Mouse (Mus musculus) kidney, embryonic 15.5 days (tissue): ENCODE measurements around the gene Reln. TPM values are rescaled to one million over a fixed set of nuclear protein-coding genes. Genes with fewer than 3 reads are reported as not detected.
A peak's percentile ranks its signal among the peaks of the same experiment; 100 is the strongest.

Source experiments
- ATAC-seq: fragments of 200-750 bp; cut with Nextera tagmentation; replicated peaks from 2 replicates; pipeline ENCODE4 v1.8.0; 2017; ENCODE audit warnings: moderate TSS enrichment; ENCODE audit not compliant: low FRiP score
- H3K27ac ChIP-seq: fragments of 300-500 bp; sonication (generic); 2 replicates; pipeline ENCODE4 v1.5.1; 2015; ENCODE audit warnings: mild to moderate bottlenecking, inconsistent platforms
- H3K27me3 ChIP-seq: fragments of 300-500 bp; sonication (generic); 2 replicates; pipeline ENCODE4 v1.6.1; 2015; ENCODE audit warnings: inconsistent platforms
- H3K36me3 ChIP-seq: fragments of 300-500 bp; sonication (generic); 2 replicates; pipeline ENCODE4 v1.6.1; 2015; ENCODE audit warnings: inconsistent platforms
- H3K4me1 ChIP-seq: fragments of 300-500 bp; sonication (generic); 2 replicates; pipeline ENCODE4 v1.6.1; 2015; ENCODE audit warnings: inconsistent platforms
- H3K4me2 ChIP-seq: fragments of 300-500 bp; sonication (generic); 2 replicates; pipeline ENCODE4 v1.6.1; 2015; ENCODE audit warnings: moderate library complexity, mild to moderate bottlenecking, inconsistent platforms
- H3K4me3 ChIP-seq: fragments of 300-500 bp; sonication (generic); replicated peaks from 2 replicates; pipeline ENCODE4 v1.5.1; 2015; ENCODE audit warnings: mild to moderate bottlenecking, inconsistent platforms
- H3K9ac ChIP-seq: fragments of 300-500 bp; sonication (generic); 2 replicates; pipeline ENCODE4 v1.6.1; 2015; ENCODE audit warnings: mild to moderate bottlenecking, inconsistent platforms
- H3K9me3 ChIP-seq: fragments of 300-500 bp; sonication (generic); replicated peaks from 2 replicates; pipeline ENCODE4 v1.6.1; 2016; ENCODE audit warnings: inconsistent platforms
- WGBS: fragments of 180-500 bp; shearing (Covaris S2); methylation state at CpG from one replicate; pipeline ENCODE4 v1.1.7; 2015; ENCODE audit warnings: mixed read lengths; 5-methylcytosine and 5-hydroxymethylcytosine counted together
- polyA plus RNA-seq: library from polyadenylated mRNA; unstranded; fragments of >200 nt; fragmentation: Nextera tagmentation; extraction: Ambion mirVana; gene quantifications from 2 replicates; pipeline ENCODE4 v1.2.1, GENCODE M21; 2015

The Reln gene
- polyA plus RNA-seq, 1 experiment from 2014 or later = 13.0 TPM

GRCm38 (mm10) chr5:22080468-22080986 is 264.0 kb downstream of the Reln start:
- Histone ChIP-seq H3K4me2 (no peak overlapping the region), H3K27ac (no peak overlapping the region), H3K4me3 (no peak overlapping the region), H3K36me3 (no peaks in the 10 kb centered on the region), H3K9ac (no peak overlapping the region), H3K4me1 (no peaks in the 10 kb centered on the region), H3K9me3 (no peaks in the 10 kb centered on the region), H3K27me3 (no peaks in the 10 kb centered on the region)
- ATAC-seq = no peak
- 92% methylated on average over 6 of the region's 6 CpGs for WGBS

DNA sequence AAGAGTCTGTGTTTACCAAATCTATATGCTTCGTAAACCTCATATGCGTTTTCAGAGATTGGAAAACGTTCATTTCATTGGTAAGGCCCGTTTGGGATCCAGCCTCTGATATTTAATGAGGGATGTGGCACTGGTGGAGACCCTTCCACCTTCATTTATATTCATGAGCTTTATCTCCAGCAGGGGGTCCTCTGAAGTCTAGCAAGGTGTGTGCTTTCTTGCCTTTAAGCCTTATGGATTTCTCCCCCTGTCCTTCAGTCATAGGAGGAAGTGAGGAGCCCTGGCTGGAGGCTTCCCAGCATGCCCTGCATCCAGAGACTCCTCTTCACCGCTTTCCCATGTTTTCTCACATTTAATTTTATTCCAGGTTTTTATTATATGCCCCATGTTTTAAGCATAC is 269.5 kb downstream of the Reln start:
- H3K27ac ChIP-seq = no peak overlapping the region
- H3K4me1 ChIP-seq = no peaks in the 10 kb centered on the region
- no peaks in the 10 kb centered on the region for H3K27me3 ChIP-seq
- no peaks in the 10 kb centered on the region for H3K9me3 ChIP-seq
- H3K4me2 ChIP-seq = no peak overlapping the region
- 62% methylated on average over 5 of the region's 5 CpGs for WGBS
- H3K9ac ChIP-seq = no peak overlapping the region
- H3K4me3 ChIP-seq = no peak overlapping the region
- ATAC-seq = no peak
- H3K36me3 ChIP-seq = 0 out of 2 replicates have a peak, but pooled peaks cover 3% of the 10 kb centered on the region

DNA sequence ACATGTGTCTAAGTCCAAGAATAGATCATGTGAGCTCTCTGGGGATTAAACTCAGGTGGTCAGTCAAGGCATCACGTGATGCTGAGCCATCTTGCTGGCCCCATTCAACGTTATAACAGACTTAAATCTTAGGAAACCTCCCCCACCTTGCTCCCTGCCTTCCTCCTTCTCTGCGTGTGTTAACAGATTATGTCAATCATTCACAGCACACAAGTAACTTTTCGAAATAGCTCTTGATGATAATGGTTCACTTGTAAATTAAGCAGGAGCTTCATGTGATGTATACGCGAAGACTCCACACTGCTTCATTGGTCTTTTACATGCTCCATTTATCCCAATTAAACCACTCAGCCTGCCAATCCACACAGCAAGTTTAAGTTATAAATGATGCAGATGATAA is 271.9 kb downstream of the Reln start:
- H3K9ac ChIP-seq = no peak overlapping the region
- H3K4me2 ChIP-seq = no peak overlapping the region
- no peaks in the 10 kb centered on the region for H3K9me3 ChIP-seq
- no peak for ATAC-seq
- H3K27ac ChIP-seq = no peak overlapping the region
- H3K4me1 ChIP-seq = no peaks in the 10 kb centered on the region
- H3K36me3 ChIP-seq = 0 out of 2 replicates have a peak, but pooled peaks cover 3% of the 10 kb centered on the region
- H3K4me3 ChIP-seq = no peak overlapping the region
- 70% methylated on average over 6 of the region's 6 CpGs for WGBS
- H3K27me3 ChIP-seq = no peaks in the 10 kb centered on the region

- H3K9ac ChIP-seq = no peak overlapping the region
Measured at GRCm38 (mm10) chr5:22059251-22059650, 285.3 kb downstream of the Reln start.

GRCm38 (mm10) chr5:22041825-22042224 is 302.7 kb downstream of the Reln start:
- no peak overlapping the region for H3K4me3 ChIP-seq
- H3K4me2 ChIP-seq = no peak overlapping the region
- no peaks in the 10 kb centered on the region for H3K4me1 ChIP-seq
- ATAC-seq = no peak
- H3K27ac ChIP-seq = no peak overlapping the region
- WGBS = 86% methylated on average over 6 of the region's 6 CpGs
- no peaks in the 10 kb centered on the region for H3K9me3 ChIP-seq
- no peaks in the 10 kb centered on the region for H3K36me3 ChIP-seq
- no peaks in the 10 kb centered on the region for H3K27me3 ChIP-seq
- no peak overlapping the region for H3K9ac ChIP-seq

More at GRCm38 (mm10) chr5:22059251-22059650, 285.3 kb downstream of the Reln start:
- no peaks in the 10 kb centered on the region for H3K36me3 ChIP-seq
- no peak overlapping the region for H3K27ac ChIP-seq
- H3K9me3 ChIP-seq = no peaks in the 10 kb centered on the region
- 75% methylated on average over 6 of the region's 6 CpGs for WGBS
- no peaks in the 10 kb centered on the region for H3K27me3 ChIP-seq
- no peak overlapping the region for H3K4me2 ChIP-seq
- no peak overlapping the region for H3K4me3 ChIP-seq
- ATAC-seq = no peak
- H3K4me1 ChIP-seq = no peaks in the 10 kb centered on the region

DNA sequence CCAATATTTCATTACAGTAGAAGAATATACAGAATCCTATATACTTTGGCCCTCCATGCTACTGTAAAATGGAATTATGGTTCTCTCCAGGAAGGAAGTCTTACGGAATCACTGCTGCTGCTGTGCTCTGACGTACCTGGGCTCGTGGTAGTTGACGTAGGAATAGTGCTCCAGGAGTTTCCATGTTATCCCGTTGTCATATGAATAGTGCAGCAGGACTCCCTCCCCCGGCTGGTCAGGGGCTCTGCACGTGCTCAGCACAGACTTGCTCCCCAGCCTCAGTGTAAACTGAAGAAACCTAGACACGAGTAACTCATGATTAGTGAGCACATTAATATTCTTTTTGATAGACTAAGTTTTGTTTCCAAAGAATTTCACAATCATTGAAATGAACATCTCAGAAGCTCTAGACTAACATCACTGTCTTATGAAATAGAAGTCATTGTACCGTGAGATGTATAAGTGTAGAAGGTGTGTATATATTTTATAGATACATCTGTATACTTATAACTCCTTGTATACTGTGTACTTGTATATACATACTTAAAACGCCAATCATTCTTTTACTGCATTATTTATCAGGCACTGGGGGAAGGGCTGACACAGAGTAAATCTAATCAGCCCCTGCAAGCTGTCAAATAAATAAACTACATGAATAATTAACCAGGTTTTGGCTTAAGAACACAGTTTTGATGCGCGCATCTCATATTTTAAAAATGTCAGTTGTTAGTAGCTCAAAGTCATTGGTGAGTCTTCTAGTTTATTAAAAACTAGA is 304.9 kb downstream of the Reln start:
- H3K4me2 ChIP-seq = no peak overlapping the region
- H3K4me1 ChIP-seq = no peaks in the 10 kb centered on the region
- no peak overlapping the region for H3K27ac ChIP-seq
- H3K4me3 ChIP-seq = no peak overlapping the region
- WGBS = 84% methylated on average over 12 of the region's 12 CpGs
- no peaks in the 10 kb centered on the region for H3K9me3 ChIP-seq
- ATAC-seq = no peak
- no peak overlapping the region for H3K9ac ChIP-seq
- no peaks in the 10 kb centered on the region for H3K36me3 ChIP-seq
- H3K27me3 ChIP-seq = no peaks in the 10 kb centered on the region

GRCm38 (mm10) chr5:22035201-22035600 is 309.3 kb downstream of the Reln start:
- no peak for ATAC-seq
- H3K27ac ChIP-seq = no peak overlapping the region

GRCm38 (mm10) chr5:22033039-22033438 is 311.5 kb downstream of the Reln start:
- Histone ChIP-seq H3K4me3 (no peak overlapping the region), H3K4me1 (0 out of 2 replicates have a peak, but pooled peaks cover 3% of the 10 kb centered on the region), H3K9me3 (no peaks in the 10 kb centered on the region), H3K27ac (no peak overlapping the region), H3K27me3 (no peaks in the 10 kb centered on the region), H3K36me3 (no peaks in the 10 kb centered on the region), H3K9ac (no peak overlapping the region), H3K4me2 (no peak overlapping the region)
- WGBS = 69% methylated on average over 8 of the region's 8 CpGs
- ATAC-seq = no peak

More at GRCm38 (mm10) chr5:22035201-22035600, 309.3 kb downstream of the Reln start:
- H3K9me3 ChIP-seq = no peaks in the 10 kb centered on the region
- H3K4me1 ChIP-seq = 0 out of 2 replicates have a peak, but pooled peaks cover 3% of the 10 kb centered on the region
- 50% methylated on average over 8 of the region's 8 CpGs for WGBS
- H3K9ac ChIP-seq = no peak overlapping the region
- H3K27me3 ChIP-seq = no peaks in the 10 kb centered on the region
- no peak overlapping the region for H3K4me3 ChIP-seq
- no peak overlapping the region for H3K4me2 ChIP-seq
- H3K36me3 ChIP-seq = no peaks in the 10 kb centered on the region

GRCm38 (mm10) chr5:22031653-22032052 is 312.8 kb downstream of the Reln start:
- 30% methylated on average over 7 of the region's 7 CpGs for WGBS
- ATAC-seq = 0 out of 2 replicates have a peak, but pooled peaks have one; percentile 49
- H3K4me1 ChIP-seq = 0 out of 2 replicates have a peak, but pooled peaks cover 3% of the 10 kb centered on the region
- H3K9me3 ChIP-seq = no peaks in the 10 kb centered on the region
- no peak overlapping the region for H3K4me3 ChIP-seq
- H3K9ac ChIP-seq = no peak overlapping the region
- no peaks in the 10 kb centered on the region for H3K27me3 ChIP-seq
- H3K36me3 ChIP-seq = no peaks in the 10 kb centered on the region
- H3K4me2 ChIP-seq = no peak overlapping the region
- no peak overlapping the region for H3K27ac ChIP-seq

- no peak overlapping the region for H3K4me2 ChIP-seq
- 0 out of 2 replicates have a peak, but pooled peaks cover 3% of the 10 kb centered on the region for H3K4me1 ChIP-seq
- H3K27ac ChIP-seq = no peak overlapping the region
- no peak for ATAC-seq
- no peaks in the 10 kb centered on the region for H3K9me3 ChIP-seq
- H3K27me3 ChIP-seq = no peaks in the 10 kb centered on the region
- 79% methylated on average over 11 of the region's 11 CpGs for WGBS
- H3K4me3 ChIP-seq = no peak overlapping the region
- H3K9ac ChIP-seq = no peak overlapping the region
- no peaks in the 10 kb centered on the region for H3K36me3 ChIP-seq
Measured at GRCm38 (mm10) chr5:22028379-22028778, 316.1 kb downstream of the Reln start.

DNA sequence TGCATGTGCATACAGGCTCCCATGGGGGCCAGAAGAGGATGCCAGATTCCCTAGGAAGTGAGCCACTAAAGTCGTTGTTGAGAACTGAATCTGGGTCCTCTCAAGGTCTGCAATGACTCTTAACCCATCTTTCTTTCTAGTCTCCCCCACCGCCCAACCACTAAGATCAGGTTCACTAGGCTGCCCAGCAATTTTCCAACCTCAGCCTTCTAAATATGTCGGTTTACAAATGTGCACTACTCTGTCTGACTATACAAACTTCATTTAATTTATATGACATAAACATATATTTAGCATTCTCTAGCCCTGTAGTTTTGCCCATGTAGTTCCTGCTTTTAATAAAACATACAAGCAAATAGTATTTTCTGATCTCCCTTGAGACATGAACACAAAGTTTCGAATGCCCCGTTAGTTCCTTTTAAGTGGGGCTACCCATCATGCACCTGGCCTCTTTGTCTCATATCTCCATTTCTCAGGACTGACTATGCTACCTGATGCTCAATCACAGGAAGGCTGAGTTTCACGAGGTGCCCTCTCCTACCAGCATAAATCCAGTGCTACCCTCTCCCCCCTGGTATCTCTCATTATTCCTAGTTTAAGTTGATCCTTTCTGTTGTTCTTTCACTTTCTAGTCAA is 317.1 kb downstream of the Reln start:
- Histone ChIP-seq H3K9me3 (no peaks in the 10 kb centered on the region), H3K36me3 (no peaks in the 10 kb centered on the region), H3K4me3 (no peak overlapping the region), H3K27me3 (no peaks in the 10 kb centered on the region), H3K4me2 (no peak overlapping the region), H3K4me1 (0 out of 2 replicates have a peak, but pooled peaks cover 3% of the 10 kb centered on the region), H3K9ac (no peak overlapping the region), H3K27ac (no peak overlapping the region)
- 78% methylated on average over 6 of the region's 6 CpGs for WGBS
- no peak for ATAC-seq

DNA sequence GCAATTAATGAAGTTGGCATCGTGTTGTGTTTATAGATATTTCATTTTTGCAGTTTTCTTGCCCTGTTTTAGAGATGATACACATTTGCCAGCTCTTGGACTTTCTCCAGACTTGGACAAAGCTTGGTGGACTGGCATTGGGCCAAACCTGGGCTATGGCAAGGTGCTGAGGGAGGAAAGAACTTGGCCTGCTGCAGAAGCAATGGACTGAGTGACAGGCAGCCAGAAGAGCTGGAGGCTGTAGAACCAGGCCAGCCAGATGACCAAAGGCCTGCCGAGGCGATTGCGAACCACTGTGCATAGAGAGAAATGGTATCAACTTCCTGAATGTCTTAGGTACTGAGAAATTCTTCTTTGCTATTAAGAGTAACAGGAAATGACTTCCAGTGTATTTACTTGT is 318.8 kb downstream of the Reln start:
- Histone ChIP-seq H3K27ac (no peak overlapping the region), H3K9me3 (no peaks in the 10 kb centered on the region), H3K9ac (no peak overlapping the region), H3K27me3 (no peaks in the 10 kb centered on the region), H3K4me3 (no peak overlapping the region), H3K4me2 (no peak overlapping the region), H3K4me1 (no peaks in the 10 kb centered on the region), H3K36me3 (no peaks in the 10 kb centered on the region)
- ATAC-seq = no peak
- 89% methylated on average over 4 of the region's 4 CpGs for WGBS
